Mouse (Mus musculus) left cerebral cortex, adult 11 months (tissue): Measurements from ENCODE around the gene Eno3.

Experiments
- DNase-seq: peaks from one replicate; pipeline ENCODE4 v3.0.0; 2022; ENCODE audit warnings: low spot score

Eno3 gene

GRCm38 (mm10) chr11:70656964-70657363 lies at the start of gene Eno3:
Gene Eno3, plus strand, starts transcription at chr11:70657202.
- no peak for DNase-seq

DNA sequence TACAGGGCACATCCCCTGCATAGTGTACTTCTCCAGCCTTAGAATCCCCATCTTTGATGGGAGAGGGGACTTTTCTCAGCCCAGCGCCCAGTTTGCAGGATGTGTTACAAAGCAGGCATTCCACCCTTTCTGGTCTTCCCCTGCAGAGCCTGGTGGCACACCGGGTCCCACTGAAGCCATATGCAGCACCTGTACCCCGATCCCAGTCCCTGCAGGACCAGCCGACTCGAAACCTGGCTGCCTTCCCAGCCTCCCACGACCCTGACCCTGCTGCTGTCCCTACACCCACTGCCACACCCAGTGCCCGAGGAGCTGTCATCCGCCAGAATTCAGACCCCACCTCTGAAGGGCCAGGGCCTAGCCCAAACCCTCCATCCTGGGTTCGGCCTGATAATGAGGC lies 49.4 kb upstream of the Eno3 start:
- no peak for DNase-seq

GRCm38 (mm10) chr11:70608381-70609066 lies 48.5 kb upstream of the Eno3 start:
- DNase-seq: no peak

GRCm38 (mm10) chr11:70610752-70611151 lies 46.2 kb upstream of the Eno3 start:
- no peak for DNase-seq

DNA sequence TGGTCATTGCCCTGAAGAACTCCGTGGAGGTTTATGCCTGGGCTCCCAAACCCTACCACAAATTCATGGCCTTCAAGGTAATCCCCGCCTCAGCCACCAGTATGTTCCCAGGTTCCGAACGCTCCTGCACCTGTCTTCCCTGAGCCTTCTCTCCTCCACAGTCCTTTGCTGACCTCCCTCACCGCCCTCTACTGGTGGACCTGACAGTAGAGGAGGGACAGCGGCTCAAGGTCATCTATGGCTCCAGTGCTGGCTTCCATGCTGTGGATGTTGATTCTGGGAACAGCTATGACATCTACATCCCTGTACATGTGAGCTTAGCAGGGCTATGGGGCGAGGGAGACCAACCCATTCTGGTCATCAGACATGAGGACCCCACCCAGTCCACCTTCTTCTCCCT lies 44.5 kb upstream of the Eno3 start:
- DNase-seq: no peak

- DNase-seq: no peak
Measured at GRCm38 (mm10) chr11:70615074-70615473, 41.9 kb upstream of the Eno3 start.

DNA sequence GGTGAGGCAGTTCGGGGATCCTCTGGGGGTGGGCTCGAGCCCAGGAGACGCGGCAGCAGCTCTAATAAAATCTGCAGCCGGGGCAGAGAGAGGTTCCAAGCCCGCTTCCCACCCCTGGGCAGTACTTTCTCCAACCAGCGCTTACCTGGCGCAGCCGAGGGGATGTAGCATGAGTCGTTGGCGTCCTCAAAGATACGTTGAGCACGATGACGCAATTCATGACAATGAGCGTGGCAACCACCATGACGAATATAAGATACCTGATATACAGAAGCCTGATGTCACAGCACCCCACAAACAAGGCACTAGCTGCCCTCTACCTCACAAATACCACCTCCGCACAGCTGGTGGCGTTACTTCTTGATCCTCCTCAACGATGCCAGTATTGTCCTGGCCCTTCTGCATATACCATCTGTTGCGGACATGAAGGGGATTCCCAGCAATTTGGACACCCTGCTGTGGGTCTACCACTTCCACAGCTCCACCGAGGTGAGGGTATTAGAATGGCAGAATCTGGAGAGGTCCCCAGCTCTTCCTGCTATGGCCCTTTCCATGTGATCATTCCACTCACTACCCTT lies 41.4 kb upstream of the Eno3 start, which contains the start of gene 4930544D05Rik:
Gene 4930544D05Rik, plus strand, starts transcription at position 333 of the 578 bp plus-strand sequence.
- no peak for DNase-seq

DNA sequence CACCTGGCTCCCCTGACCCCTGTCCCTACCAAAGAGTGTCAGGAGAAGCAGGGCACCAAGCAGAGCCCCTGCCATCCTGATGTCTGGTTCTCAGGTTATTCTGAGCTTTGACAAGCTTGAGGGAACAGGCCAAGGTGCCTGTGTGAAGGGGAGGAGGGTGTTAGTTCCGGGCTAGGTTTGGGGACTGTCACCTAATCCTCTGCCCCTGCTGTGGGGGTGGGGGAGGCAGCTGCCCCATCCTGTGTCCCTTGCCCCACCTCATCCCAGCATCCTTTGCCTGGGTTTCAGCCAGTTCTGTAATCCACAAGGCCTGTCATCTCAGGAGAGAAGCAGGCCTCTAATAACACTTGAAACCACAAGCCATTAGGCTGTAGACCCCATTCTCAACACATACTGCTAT lies 37.9 kb upstream of the Eno3 start, which contains the start of gene Chrne:
Gene Chrne, minus strand, starts transcription at position 116 of the 400 bp plus-strand sequence.
- no peak for DNase-seq

- DNase-seq: no peak
Measured at GRCm38 (mm10) chr11:70621972-70622814, 34.8 kb upstream of the Eno3 start.

GRCm38 (mm10) chr11:70623053-70623742 lies 33.8 kb upstream of the Eno3 start:
- DNase-seq: no peak

DNA sequence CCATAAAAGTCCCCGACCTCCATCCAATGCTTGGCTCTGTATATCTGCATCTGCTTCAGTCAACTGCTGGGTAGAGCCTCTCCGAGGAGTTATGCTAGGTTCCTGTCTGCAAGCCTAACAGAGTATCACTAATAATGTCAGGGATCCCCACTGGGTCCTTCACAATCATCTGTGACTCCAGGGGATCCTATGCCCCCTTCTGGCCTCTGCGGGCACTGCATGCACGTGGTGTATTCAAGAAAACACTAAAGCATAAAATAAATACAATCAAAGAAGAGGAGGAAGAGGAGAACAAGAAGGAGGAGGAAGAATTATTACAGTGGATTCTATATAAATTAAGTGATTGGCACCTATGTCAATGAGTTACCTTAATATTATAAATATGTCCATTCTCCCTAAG lies 31.5 kb upstream of the Eno3 start:
- no peak for DNase-seq

GRCm38 (mm10) chr11:70626877-70627276 lies 30.1 kb upstream of the Eno3 start:
- DNase-seq: no peak

DNA sequence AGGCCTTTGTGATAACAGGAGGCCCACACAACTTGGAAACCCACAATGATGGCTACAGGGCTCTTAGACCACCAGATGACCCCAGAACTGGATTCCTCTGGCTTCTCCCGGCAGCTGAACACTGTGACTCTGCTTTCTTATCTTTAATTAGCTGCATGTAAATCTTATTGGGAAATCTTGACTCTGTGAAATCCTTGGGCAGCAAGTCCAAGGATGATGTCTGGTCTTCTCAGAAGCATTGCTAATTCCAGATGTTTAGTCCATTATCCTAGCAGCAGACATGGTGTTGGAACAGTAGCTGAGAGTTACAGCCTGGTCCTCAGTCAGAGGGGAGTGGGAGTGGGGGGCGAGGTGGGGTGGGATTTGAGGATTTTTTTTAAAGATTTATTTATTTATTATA lies 28.6 kb upstream of the Eno3 start:
- no peak for DNase-seq

DNA sequence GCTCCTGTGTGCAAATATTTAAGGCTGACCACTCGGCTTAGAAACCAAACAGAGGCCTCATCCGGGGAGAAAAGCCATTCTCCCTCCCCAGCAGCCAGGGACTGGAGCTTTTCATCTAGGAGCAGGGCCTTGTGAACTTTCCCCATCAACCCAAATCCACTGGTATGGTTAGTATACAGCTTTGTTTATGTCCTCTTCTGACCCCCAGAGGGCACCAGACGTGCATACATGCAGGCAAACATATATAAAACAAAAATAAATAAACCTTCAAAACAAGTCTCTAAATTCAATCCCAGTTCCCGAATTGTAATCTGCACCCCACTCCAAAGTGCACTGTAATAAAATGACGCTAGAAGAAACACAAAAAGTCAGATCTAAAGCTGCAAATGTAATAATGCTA lies 27.4 kb upstream of the Eno3 start:
- no peak for DNase-seq

- DNase-seq: no peak
Measured at GRCm38 (mm10) chr11:70630129-70630528, 26.9 kb upstream of the Eno3 start.

GRCm38 (mm10) chr11:70635601-70636000 lies 21.4 kb upstream of the Eno3 start:
- no peak for DNase-seq

DNA sequence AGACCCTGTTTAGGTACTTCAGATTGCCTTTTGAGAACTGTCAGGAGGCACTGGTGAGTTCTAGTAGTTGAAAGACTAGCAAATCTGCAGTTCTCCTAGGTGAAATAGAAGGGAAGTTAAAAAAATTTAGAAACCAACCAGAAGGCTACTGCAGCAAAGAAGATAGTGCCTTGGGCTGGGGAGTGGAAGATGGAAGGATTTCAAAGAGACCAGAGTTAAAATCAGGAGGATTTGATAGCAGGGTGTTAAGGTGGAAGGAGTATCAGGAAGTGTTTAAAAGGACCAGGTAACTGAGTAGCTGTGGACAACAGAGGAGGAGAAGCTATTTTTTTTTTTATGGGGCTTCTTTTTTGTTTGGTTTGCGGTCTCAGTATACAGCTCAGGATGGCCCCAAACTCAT lies 19.2 kb upstream of the Eno3 start:
- no peak for DNase-seq

DNA sequence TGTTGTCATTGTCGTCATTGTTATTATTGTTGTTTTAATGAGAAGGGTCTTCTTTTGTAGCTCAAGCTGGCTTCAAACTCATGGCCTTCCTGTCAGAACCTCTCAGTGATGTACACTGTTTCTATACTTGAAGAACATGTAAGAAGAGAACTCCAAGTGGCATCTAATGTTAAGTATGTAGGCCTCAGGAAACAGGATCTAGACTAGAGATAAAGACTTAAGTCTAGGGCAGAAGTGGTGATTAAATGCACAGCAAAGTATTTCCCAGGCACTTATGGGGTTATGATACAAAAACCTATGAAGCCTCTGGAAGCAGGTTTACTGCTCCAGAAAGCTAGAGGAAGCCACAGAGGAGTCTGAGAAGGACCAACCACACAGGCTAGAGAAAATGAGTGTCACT lies 18.7 kb upstream of the Eno3 start:
- no peak for DNase-seq

DNA sequence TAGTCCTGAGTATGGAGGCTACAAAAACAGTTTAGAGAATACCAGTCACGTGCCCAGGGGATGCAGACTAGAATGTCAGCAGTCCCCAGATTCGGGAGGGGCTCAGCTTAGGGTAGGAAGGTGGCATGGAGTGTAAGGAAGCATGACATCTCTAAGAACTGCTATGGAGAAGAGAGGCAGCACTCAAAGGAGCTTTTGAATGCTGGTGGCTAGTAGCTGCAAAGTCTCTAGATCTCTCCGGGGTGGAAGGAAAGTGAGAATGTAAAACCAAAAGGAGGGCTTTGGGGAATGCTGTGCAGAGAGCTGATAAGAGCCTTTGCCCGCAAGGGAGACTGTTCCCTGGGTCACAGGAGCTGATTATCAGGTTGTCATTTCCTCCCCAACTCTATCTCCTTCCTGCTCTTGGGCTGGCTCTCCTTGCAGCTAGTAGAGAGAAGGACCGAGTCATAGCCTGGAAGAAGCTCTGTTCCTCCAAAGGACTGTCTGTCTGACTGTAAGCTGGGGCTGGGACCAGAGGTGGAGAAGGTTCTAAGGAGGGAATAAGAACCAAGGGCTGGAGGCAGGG lies 18.2 kb upstream of the Eno3 start, which contains the start of gene Gp1ba:
Gene Gp1ba, plus strand, starts transcription at position 409 of the 565 bp plus-strand sequence.
- DNase-seq: no peak

- DNase-seq: no peak
Measured at GRCm38 (mm10) chr11:70639976-70640375, 17.0 kb upstream of the Eno3 start.

GRCm38 (mm10) chr11:70641241-70641640 lies 15.8 kb upstream of the Eno3 start:
- no peak for DNase-seq

- DNase-seq: no peak
Measured at GRCm38 (mm10) chr11:70643051-70643450, 14.0 kb upstream of the Eno3 start.
